Mouse (Mus musculus): ENCODE data around the gene Dock4.

- TF ChIP-seq CTCF (IDR thresholded peaks at IDR 0.05; ENCODE audit: control insufficient read depth, insufficient read depth, insufficient replicate concordance, low read depth, low read length) (no peak), POLR2A (IDR thresholded peaks at IDR 0.05; ENCODE audit: control insufficient read depth, low read depth, low read length) (no peak)
Observed at GRCm38 (mm10) chr12:40714288-40714687, 268.5 kb downstream of the Dock4 start.
